Mouse (Mus musculus): Measurements from ENCODE around the gene Pik3r5. TPM values are rescaled to one million over a fixed set of nuclear protein-coding genes. Genes with fewer than 3 reads are reported as not detected.

The Pik3r5 gene
- total and polyA plus RNA-seq, 3 experiments, result 3.5 to 9.4 (median 5.7) TPM

GRCm38 (mm10) chr11:68385921-68386588 is 45.9 kb upstream of the Pik3r5 start:
- in situ Hi-C loops (cut with MboI; ENCODE audit: low pct_ligation_motif_present, low pct_unique_long_range_greater_than_20kb, low sequenced_read_pairs), result no loop called here

GRCm38 (mm10) chr11:68386589-68387440 is 45.1 kb upstream of the Pik3r5 start:
- peak overlapping the region; percentile 21 for H3K9ac ChIP-seq (ENCODE audit: insufficient read depth, low read depth)
- dilution Hi-C loops (cut with MboI; ENCODE audit: extremely low pct_ligation_motif_present, extremely low pct_unique_long_range_greater_than_20kb, low sequenced_read_pairs), result no loop called here
- peak; percentile 43 for DNase-seq (ENCODE audit: extremely low read depth)
- H3K4me3 ChIP-seq (replicated peaks in 1 of 3; ENCODE audit: low read depth in 2 of 3, low read length in 2 of 3, poor library complexity in 1 of 3), result peak overlapping the region; percentile 49 to 75 (median 60)
- TF ChIP-seq MAZ (IDR thresholded peaks at IDR 0.05; ENCODE audit: low read depth, low read length), result peak; percentile 88
- peak; percentile 41; the same call in 1 of the 2 replicates for TF ChIP-seq IRF4 (IDR thresholded peaks at IDR 0.05; ENCODE audit: low read depth, low read length)
- TF ChIP-seq KAT2A (IDR thresholded peaks at IDR 0.05; ENCODE audit: insufficient replicate concordance, low read length), result no peak
- peak; percentile 75 for TF ChIP-seq SIN3A (IDR thresholded peaks at IDR 0.05; ENCODE audit: low read length)
- TF ChIP-seq E2F4 (IDR thresholded peaks at IDR 0.05; ENCODE audit: insufficient replicate concordance, low read depth, low read length), result no peak
- TF ChIP-seq UBTF (IDR thresholded peaks at IDR 0.05; ENCODE audit: low read depth, low read length), result peak; percentile 56
- peak; percentile 97 for TF ChIP-seq CHD2 (IDR thresholded peaks at IDR 0.05; ENCODE audit: low read length)
- no peak for TF ChIP-seq JUN (IDR thresholded peaks at IDR 0.05; ENCODE audit: insufficient read depth, low read depth, low read length)
- 0 out of 2 replicates have a peak, but pooled peaks have one; percentile 17 for TF ChIP-seq ELF1 (IDR thresholded peaks at IDR 0.05; ENCODE audit: low read depth, low read length)
- peak; percentile 17; the same call in 1 of the 2 replicates for TF ChIP-seq POLR2A (IDR thresholded peaks at IDR 0.05; ENCODE audit: low read depth, low read length)
- peak; percentile 74 for TF ChIP-seq MXI1 (IDR thresholded peaks at IDR 0.05; ENCODE audit: low read depth, low read length)
- peak; percentile 29; the same call in 1 of the 2 replicates for TF ChIP-seq EP300 (IDR thresholded peaks at IDR 0.05; ENCODE audit: low read length)
- TF ChIP-seq HCFC1 (IDR thresholded peaks at IDR 0.05; ENCODE audit: low read depth, low read length), result peak; percentile 31; the same call in 1 of the 2 replicates
- no peak for TF ChIP-seq TBP (conservative IDR thresholded peaks at IDR 0.05; ENCODE audit: low read depth, low read length)
- peak; percentile 61; the same call in 1 of the 2 replicates for TF ChIP-seq RCOR1 (conservative IDR thresholded peaks at IDR 0.05; ENCODE audit: low read depth, low read length)
- peak; percentile 59; the same call in 1 of the 2 replicates for TF ChIP-seq BHLHE40 (IDR thresholded peaks at IDR 0.05; ENCODE audit: low read depth, low read length)
- TF ChIP-seq ETS1 (conservative IDR thresholded peaks at IDR 0.05; ENCODE audit: low read depth, low read length), result peak; percentile 37
- no peak for TF ChIP-seq CTCF (conservative IDR thresholded peaks at IDR 0.05 in 1 of 2, IDR thresholded peaks at IDR 0.05 in 1 of 2; ENCODE audit: low read depth in 2 of 2, low read length in 2 of 2)
- H3K9me3 ChIP-seq (replicated peaks; ENCODE audit: low read length), result peaks cover 15% of the 10 kb centered on the region
- H3K4me2 ChIP-seq (ENCODE audit: insufficient read depth, low read depth, poor library complexity, severe bottlenecking), result peak overlapping the region; percentile 54
- peaks cover 0 to 12% of the 10 kb centered on the region in 2 experiments for H3K36me3 ChIP-seq (replicated peaks in 1 of 2; ENCODE audit: control insufficient read depth in 1 of 2, insufficient read depth in 1 of 2, low read length in 1 of 2)
- no peak overlapping the region for H3K27ac ChIP-seq (ENCODE audit: insufficient read depth, low read depth)
- peaks cover 3 to 13% of the 10 kb centered on the region in 2 experiments; a peak in 2 of 4 replicates for H3K4me1 ChIP-seq (ENCODE audit: control insufficient read depth in 1 of 2, insufficient read depth in 2 of 2)
- in situ Hi-C loops (cut with MboI; ENCODE audit: low pct_ligation_motif_present, low pct_unique_long_range_greater_than_20kb, low sequenced_read_pairs), result no loop called here
- H3K27me3 ChIP-seq (replicated peaks), result peaks cover 7% of the 10 kb centered on the region
- H3K79me2 ChIP-seq (replicated peaks; ENCODE audit: control insufficient read depth, extremely low read depth, insufficient read depth, poor library complexity, severe bottlenecking), result no peaks in the 10 kb centered on the region

More at GRCm38 (mm10) chr11:68385921-68386588, 45.9 kb upstream of the Pik3r5 start:
- Histone ChIP-seq H3K4me1 (ENCODE audit: control insufficient read depth in 1 of 2, insufficient read depth in 2 of 2) (peaks cover 3 to 13% of the 10 kb centered on the region in 2 experiments; a peak in 2 of 4 replicates), H3K4me2 (ENCODE audit: insufficient read depth, low read depth, poor library complexity, severe bottlenecking) (peak overlapping the region; percentile 54), H3K79me2 (replicated peaks; ENCODE audit: control insufficient read depth, extremely low read depth, insufficient read depth, poor library complexity, severe bottlenecking) (no peaks in the 10 kb centered on the region), H3K9me3 (replicated peaks; ENCODE audit: low read length) (peaks cover 15% of the 10 kb centered on the region), H3K27me3 (replicated peaks) (peaks cover 6% of the 10 kb centered on the region), H3K36me3 (replicated peaks in 1 of 2; ENCODE audit: control insufficient read depth in 1 of 2, insufficient read depth in 1 of 2, low read length in 1 of 2) (peaks cover 0 to 12% of the 10 kb centered on the region in 2 experiments), H3K27ac (ENCODE audit: insufficient read depth, low read depth) (no peak overlapping the region), H3K9ac (ENCODE audit: insufficient read depth, low read depth) (peak overlapping the region; percentile 21), H3K4me3 (replicated peaks in 1 of 3; ENCODE audit: low read depth in 2 of 3, low read length in 2 of 3, poor library complexity in 1 of 3) (peak overlapping the region; percentile 35 to 75 (median 60))
- TF ChIP-seq IRF4 (IDR thresholded peaks at IDR 0.05; ENCODE audit: low read depth, low read length) (no peak), KAT2A (IDR thresholded peaks at IDR 0.05; ENCODE audit: insufficient replicate concordance, low read length) (no peak), JUN (IDR thresholded peaks at IDR 0.05; ENCODE audit: insufficient read depth, low read depth, low read length) (no peak), SMC3 (IDR thresholded peaks at IDR 0.05; ENCODE audit: low read depth, low read length) (no peak), USF2 (conservative IDR thresholded peaks at IDR 0.05; ENCODE audit: low read depth, low read length) (no peak), POLR2AphosphoS2 (IDR thresholded peaks at IDR 0.05; ENCODE audit: low read depth, low read length) (no peak), CHD1 (IDR thresholded peaks at IDR 0.05; ENCODE audit: low read depth, low read length) (no peak), RAD21 (IDR thresholded peaks at IDR 0.05; ENCODE audit: low read depth, low read length) (no peak), ZNF384 (IDR thresholded peaks at IDR 0.05; ENCODE audit: low read depth, low read length) (no peak)
- DNase-seq (ENCODE audit: extremely low read depth), result no peak
- dilution Hi-C loops (cut with MboI; ENCODE audit: extremely low pct_ligation_motif_present, extremely low pct_unique_long_range_greater_than_20kb, low sequenced_read_pairs), result no loop called here

Data from CH12.LX (cell line).